In the genomic region with DNA sequence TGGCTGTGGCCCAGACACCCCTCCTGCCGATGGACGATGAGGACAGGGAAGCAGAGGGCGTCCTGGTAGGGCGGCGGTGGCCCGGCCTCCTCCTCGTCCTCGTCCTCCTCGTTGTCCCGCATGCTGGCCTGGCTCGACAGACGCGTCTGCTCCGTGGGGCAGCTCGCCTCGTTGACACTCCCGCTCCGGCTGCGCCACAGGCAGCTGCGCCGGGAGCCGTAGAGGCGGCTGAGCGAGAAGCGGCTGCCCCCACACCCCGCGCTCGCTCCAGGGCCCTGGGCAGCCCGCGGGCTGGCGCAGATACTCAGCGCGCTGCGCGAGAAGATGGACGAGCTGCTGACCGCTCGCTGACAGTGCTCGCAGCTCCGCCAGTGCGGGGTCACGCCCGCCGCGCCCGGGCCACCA, we compare ENCODE assay signal across 8 mouse cellular contexts. TPM values are rescaled to one million over a fixed set of nuclear protein-coding genes. Genes with fewer than 3 reads are reported as not detected.
A peak's percentile ranks its signal among the peaks of the same experiment; 100 is the strongest.
DNase-seq lines count a peak whose midpoint lies in the region; ATAC-seq and TF ChIP-seq lines count a peak whose summit lies in the region.

No protein-coding gene starts in this region.

- H3K27ac ChIP-seq in cerebellum, adult 2 months (ENCODE audit: insufficient read depth, low read length): peak overlapping the region; percentile 18
- H3K27ac ChIP-seq in midbrain, embryonic 10.5 days (replicated peaks): peak overlapping the region; percentile 30; the same call in 1 of the 2 replicates
- no peak overlapping the region for H3K27ac ChIP-seq in midbrain, postnatal 0 days (ENCODE audit: low read depth, low read length)
- no peak overlapping the region for H3K27ac ChIP-seq in hindbrain, embryonic 15.5 days (replicated peaks)
- no peak overlapping the region for H3K27ac ChIP-seq in stomach, embryonic 14.5 days (ENCODE audit: low read length)

- H3K9ac ChIP-seq in midbrain, postnatal 0 days (replicated peaks; ENCODE audit: low read length, poor library complexity, severe bottlenecking): no peak overlapping the region
- H3K9ac ChIP-seq in hindbrain, embryonic 15.5 days: no peak overlapping the region
- H3K9ac ChIP-seq in stomach, embryonic 14.5 days (replicated peaks; ENCODE audit: low read depth, low read length): no peak overlapping the region

- H3K4me3 ChIP-seq in cerebellum, adult 2 months (replicated peaks; ENCODE audit: insufficient read depth, low read depth, low read length): no peak overlapping the region
- peak overlapping the region; percentile 45 for H3K4me3 ChIP-seq in midbrain, embryonic 10.5 days
- no peak overlapping the region for H3K4me3 ChIP-seq in midbrain, postnatal 0 days (ENCODE audit: low read depth, low read length)
- H3K4me3 ChIP-seq in hindbrain, embryonic 15.5 days: peak overlapping the region; percentile 15
- peak overlapping the region; percentile 18; the same call in 1 of the 2 replicates for H3K4me3 ChIP-seq in stomach, embryonic 14.5 days (ENCODE audit: low read depth, low read length)

- no peaks in the 10 kb centered on the region for H3K9me3 ChIP-seq in midbrain, embryonic 10.5 days (replicated peaks)
- no peaks in the 10 kb centered on the region for H3K9me3 ChIP-seq in midbrain, postnatal 0 days (ENCODE audit: low read length)
- H3K9me3 ChIP-seq in hindbrain, embryonic 15.5 days: no peaks in the 10 kb centered on the region
- H3K9me3 ChIP-seq in stomach, embryonic 14.5 days (ENCODE audit: control insufficient read depth, low read depth, low read length): no peaks in the 10 kb centered on the region

- no peak overlapping the region for H3K4me2 ChIP-seq in midbrain, postnatal 0 days (ENCODE audit: low read depth, low read length, poor library complexity, severe bottlenecking)
- H3K4me2 ChIP-seq in hindbrain, embryonic 15.5 days: peak overlapping the region; percentile 37
- H3K4me2 ChIP-seq in stomach, embryonic 14.5 days (replicated peaks; ENCODE audit: low read depth, low read length): peak overlapping the region; percentile 39

- 8% methylated on average over 46 of the region's 46 CpGs for WGBS in cerebellum, adult 2 months
- WGBS in midbrain, embryonic 10.5 days: under 1% methylated on average over 46 of the region's 46 CpGs
- WGBS in midbrain, postnatal 0 days: 15% methylated on average over 45 of the region's 46 CpGs
- 3% methylated on average over 45 of the region's 46 CpGs for WGBS in hindbrain, embryonic 15.5 days
- 17% methylated on average over 46 of the region's 46 CpGs for WGBS in stomach, embryonic 14.5 days

- H3K27me3 ChIP-seq in cerebellum, adult 2 months (ENCODE audit: control insufficient read depth, insufficient read depth, low read length): no peaks in the 10 kb centered on the region
- peaks cover 84% of the 10 kb centered on the region for H3K27me3 ChIP-seq in midbrain, embryonic 10.5 days (ENCODE audit: low read depth, poor library complexity, severe bottlenecking)
- H3K27me3 ChIP-seq in midbrain, postnatal 0 days (ENCODE audit: insufficient read depth, low read length): peaks cover 15% of the 10 kb centered on the region
- peaks cover 23% of the 10 kb centered on the region for H3K27me3 ChIP-seq in hindbrain, embryonic 15.5 days
- H3K27me3 ChIP-seq in stomach, embryonic 14.5 days (ENCODE audit: control insufficient read depth, insufficient read depth, low read length): peaks cover 40% of the 10 kb centered on the region

- TF ChIP-seq CTCF in cerebellum, adult 2 months (IDR thresholded peaks at IDR 0.05; ENCODE audit: borderline replicate concordance, insufficient read depth, low read depth, low read length): no peak
- TF ChIP-seq CTCF in midbrain, postnatal 0 days (IDR thresholded peaks at IDR 0.05): no peak

- ATAC-seq in midbrain, postnatal 0 days (ENCODE audit: low FRiP score): no peak
- no peak for ATAC-seq in hindbrain, embryonic 15.5 days (ENCODE audit: low FRiP score, low read depth)
- no peak for ATAC-seq in stomach, embryonic 14.5 days (ENCODE audit: insufficient number of reproducible peaks, insufficient read depth, low FRiP score, low read depth)

- peaks cover 39% of the 10 kb centered on the region for H3K4me1 ChIP-seq in cerebellum, adult 2 months (ENCODE audit: control insufficient read depth, insufficient read depth, low read length)
- peaks cover 53% of the 10 kb centered on the region for H3K4me1 ChIP-seq in midbrain, embryonic 10.5 days
- 0 out of 2 replicates have a peak, but pooled peaks cover 7% of the 10 kb centered on the region for H3K4me1 ChIP-seq in midbrain, postnatal 0 days (ENCODE audit: insufficient read depth, low read length)
- peaks cover 52% of the 10 kb centered on the region for H3K4me1 ChIP-seq in hindbrain, embryonic 15.5 days (replicated peaks)
- no peaks in the 10 kb centered on the region for H3K4me1 ChIP-seq in stomach, embryonic 14.5 days (ENCODE audit: control insufficient read depth, insufficient read depth, low read length)

- no peak for TF ChIP-seq POLR2A in cerebellum, adult 2 months (IDR thresholded peaks at IDR 0.05; ENCODE audit: borderline replicate concordance, insufficient read depth, low read length)

- DNase-seq in cerebellum, adult 2 months: peak in 1 of 2 experiments; percentile 70
- no peak for DNase-seq in cerebellum, postnatal 4 days (ENCODE audit: low spot score in 2 of 2)
- peak; percentile 52 for DNase-seq in midbrain, embryonic 10.5 days (ENCODE audit: low spot score)
- no peak for DNase-seq in midbrain, postnatal 0 days (ENCODE audit: low spot score)
- DNase-seq in B cell, adult 2 months: no peak
- DNase-seq in ovary, postnatal 14 days (ENCODE audit: low spot score): no peak

- peaks cover 19% of the 10 kb centered on the region for H3K36me3 ChIP-seq in midbrain, embryonic 10.5 days
- peaks cover 13% of the 10 kb centered on the region for H3K36me3 ChIP-seq in midbrain, postnatal 0 days (ENCODE audit: insufficient read depth, low read length)
- peaks cover 12% of the 10 kb centered on the region; the same call in 1 of the 2 replicates for H3K36me3 ChIP-seq in hindbrain, embryonic 15.5 days
- H3K36me3 ChIP-seq in stomach, embryonic 14.5 days (ENCODE audit: control insufficient read depth, insufficient read depth, low read length): no peaks in the 10 kb centered on the region

RNA-seq across cellular contexts. Expression of a gene that starts 4.6 kb away (rescaled TPM):
- 125 and 130 TPM in 2 replicates for polyA plus RNA-seq in cerebellum, adult 2 months (2012; rRNA removed)
- 7.0 and 10.2 TPM in 2 replicates for polyA plus RNA-seq in midbrain, embryonic 10.5 days (2016; fragmentation: Nextera tagmentation; extraction: Ambion mirVana)
- 77.9 and 95.6 TPM in 2 replicates for total RNA-seq in midbrain, postnatal 0 days (2014; rRNA removed)
- polyA plus RNA-seq in midbrain, postnatal 0 days (2015; fragmentation: Nextera tagmentation; extraction: Ambion mirVana): 29.1 and 30.7 TPM in 2 replicates
- polyA plus RNA-seq in hindbrain, embryonic 15.5 days (2015; fragmentation: Nextera tagmentation; extraction: Ambion mirVana): 27.4 and 31.9 TPM in 2 replicates
- 1.8 and 2.6 TPM in 2 replicates for polyA plus RNA-seq in stomach, embryonic 14.5 days (2014; fragmentation: Nextera tagmentation; extraction: Ambion mirVana)

RNA-seq across cellular contexts. Expression of a gene that starts 10.6 kb away (rescaled TPM):
- polyA plus RNA-seq in cerebellum, adult 2 months (2012; rRNA removed): 12.5 and 13.5 TPM in 2 replicates
- 8.6 and 9.2 TPM in 2 replicates for polyA plus RNA-seq in midbrain, embryonic 10.5 days (2016; fragmentation: Nextera tagmentation; extraction: Ambion mirVana)
- total RNA-seq in midbrain, postnatal 0 days (2014; rRNA removed): 2.0 and 4.8 TPM in 2 replicates
- 2.5 and 3.1 TPM in 2 replicates for polyA plus RNA-seq in midbrain, postnatal 0 days (2015; fragmentation: Nextera tagmentation; extraction: Ambion mirVana)
- 4.8 and 6.4 TPM in 2 replicates for polyA plus RNA-seq in hindbrain, embryonic 15.5 days (2015; fragmentation: Nextera tagmentation; extraction: Ambion mirVana)
- polyA plus RNA-seq in stomach, embryonic 14.5 days (2014; fragmentation: Nextera tagmentation; extraction: Ambion mirVana): 3.7 and 4.2 TPM in 2 replicates

RNA-seq across cellular contexts. Expression of a gene that starts 18.8 kb away (rescaled TPM):
- 71.3 and 74.0 TPM in 2 replicates for polyA plus RNA-seq in cerebellum, adult 2 months (2012; rRNA removed)
- polyA plus RNA-seq in midbrain, embryonic 10.5 days (2016; fragmentation: Nextera tagmentation; extraction: Ambion mirVana): 122 and 124 TPM in 2 replicates
- 91.7 and 113 TPM in 2 replicates for total RNA-seq in midbrain, postnatal 0 days (2014; rRNA removed)
- 71.8 and 75.3 TPM in 2 replicates for polyA plus RNA-seq in midbrain, postnatal 0 days (2015; fragmentation: Nextera tagmentation; extraction: Ambion mirVana)
- 89.9 and 90.4 TPM in 2 replicates for polyA plus RNA-seq in hindbrain, embryonic 15.5 days (2015; fragmentation: Nextera tagmentation; extraction: Ambion mirVana)
- polyA plus RNA-seq in stomach, embryonic 14.5 days (2014; fragmentation: Nextera tagmentation; extraction: Ambion mirVana): 117 and 120 TPM in 2 replicates

RNA-seq across cellular contexts. Expression of a gene that starts 21.6 kb away (rescaled TPM):
- polyA plus RNA-seq in cerebellum, adult 2 months (2012; rRNA removed): 0.61 and 0.74 TPM in 2 replicates
- 1.4 and 1.7 TPM in 2 replicates for polyA plus RNA-seq in midbrain, embryonic 10.5 days (2016; fragmentation: Nextera tagmentation; extraction: Ambion mirVana)
- total RNA-seq in midbrain, postnatal 0 days (2014; rRNA removed): 0.99 and 1.2 TPM in 2 replicates
- 4.2 and 4.6 TPM in 2 replicates for polyA plus RNA-seq in midbrain, postnatal 0 days (2015; fragmentation: Nextera tagmentation; extraction: Ambion mirVana)
- polyA plus RNA-seq in hindbrain, embryonic 15.5 days (2015; fragmentation: Nextera tagmentation; extraction: Ambion mirVana): 4.3 and 5.2 TPM in 2 replicates
- 0.29 and 0.65 TPM in 2 replicates for polyA plus RNA-seq in stomach, embryonic 14.5 days (2014; fragmentation: Nextera tagmentation; extraction: Ambion mirVana)

RNA-seq across cellular contexts. Expression of a gene that starts 28.2 kb away (rescaled TPM):
- 915 and 924 TPM in 2 replicates for polyA plus RNA-seq in cerebellum, adult 2 months (2012; rRNA removed)
- 1,780 and 2,044 TPM in 2 replicates for polyA plus RNA-seq in midbrain, embryonic 10.5 days (2016; fragmentation: Nextera tagmentation; extraction: Ambion mirVana)
- total RNA-seq in midbrain, postnatal 0 days (2014; rRNA removed): 1,063 and 1,068 TPM in 2 replicates
- polyA plus RNA-seq in midbrain, postnatal 0 days (2015; fragmentation: Nextera tagmentation; extraction: Ambion mirVana): 1,368 and 1,371 TPM in 2 replicates
- 1,555 and 1,567 TPM in 2 replicates for polyA plus RNA-seq in hindbrain, embryonic 15.5 days (2015; fragmentation: Nextera tagmentation; extraction: Ambion mirVana)
- polyA plus RNA-seq in stomach, embryonic 14.5 days (2014; fragmentation: Nextera tagmentation; extraction: Ambion mirVana): 1,573 and 1,607 TPM in 2 replicates

Comparison
In these comparisons a context has a peak if more than half of its experiments do, and no peak if none do; other contexts are left out.
1. H3K27ac ChIP-seq: peak in cerebellum, adult 2 months (single experiment) and midbrain, embryonic 10.5 days (single experiment); none in midbrain, postnatal 0 days (single experiment), hindbrain, embryonic 15.5 days (single experiment) and stomach, embryonic 14.5 days (single experiment).
2. H3K4me3 ChIP-seq: peak in midbrain, embryonic 10.5 days (single experiment), hindbrain, embryonic 15.5 days (single experiment) and stomach, embryonic 14.5 days (single experiment); none in cerebellum, adult 2 months (single experiment) and midbrain, postnatal 0 days (single experiment).